Mouse (Mus musculus) adrenal gland, postnatal 14 days (tissue): ENCODE measurements around the gene Pbx3. TPM values are rescaled to one million over a fixed set of nuclear protein-coding genes. Genes with fewer than 3 reads are reported as not detected.

Experiments used
- DNase-seq: peaks from one replicate; pipeline ENCODE4 v3.0.0; 2021; ENCODE audit warnings: mixed read lengths
- total RNA-seq: library from RNA; stranded (reverse); gene quantifications from 2 replicates; pipeline ENCODE4 v1.2.3, GENCODE M21; 2021

Pbx3 gene
- total RNA-seq, 1 experiment from 2014 or later = 75.9 TPM

DNA sequence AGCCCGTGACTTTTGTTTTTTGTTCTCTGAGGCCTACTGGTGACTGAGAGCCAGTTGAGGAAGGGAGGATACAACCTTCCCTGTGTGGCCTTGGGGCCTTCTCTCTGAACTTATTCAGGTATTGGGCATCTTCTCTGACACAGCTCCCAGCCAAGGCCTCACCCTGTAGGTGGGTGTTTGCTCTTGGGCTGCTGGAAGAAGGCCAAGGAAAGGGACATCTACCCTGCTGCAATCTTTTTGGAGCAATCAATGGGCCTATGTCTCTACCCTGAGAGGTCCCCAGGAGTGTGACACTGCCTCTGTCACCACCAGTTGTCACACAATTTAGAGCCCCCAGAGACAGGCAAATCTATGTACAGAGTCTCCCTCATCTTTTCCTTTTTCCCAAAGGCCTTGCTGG is 226.5 kb downstream of the Pbx3 start:
- no peak for DNase-seq

- no peak for DNase-seq
Observed at GRCm38 (mm10) chr2:34139470-34140158, 233.3 kb downstream of the Pbx3 start.

- DNase-seq = no peak
Observed at GRCm38 (mm10) chr2:34135316-34135715, 237.6 kb downstream of the Pbx3 start.

DNA sequence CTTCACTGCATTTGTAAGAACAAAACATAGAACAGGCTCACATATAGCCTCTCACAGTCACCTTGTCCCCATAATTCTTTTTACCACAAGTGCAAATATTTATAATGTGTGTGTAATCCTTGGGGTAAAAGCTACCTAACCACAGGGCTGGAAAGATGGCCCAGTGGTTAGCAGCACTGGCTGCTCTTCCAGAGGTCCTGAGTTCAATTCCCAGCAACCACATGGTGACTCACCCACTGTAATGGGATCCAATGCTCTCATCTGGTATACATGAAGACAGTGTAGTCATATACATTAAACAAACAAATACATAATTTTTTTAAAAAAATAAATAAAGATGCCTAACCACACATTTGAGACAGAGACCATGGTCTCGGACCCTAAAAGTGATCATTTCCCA is 240.2 kb downstream of the Pbx3 start:
- DNase-seq = no peak

DNA sequence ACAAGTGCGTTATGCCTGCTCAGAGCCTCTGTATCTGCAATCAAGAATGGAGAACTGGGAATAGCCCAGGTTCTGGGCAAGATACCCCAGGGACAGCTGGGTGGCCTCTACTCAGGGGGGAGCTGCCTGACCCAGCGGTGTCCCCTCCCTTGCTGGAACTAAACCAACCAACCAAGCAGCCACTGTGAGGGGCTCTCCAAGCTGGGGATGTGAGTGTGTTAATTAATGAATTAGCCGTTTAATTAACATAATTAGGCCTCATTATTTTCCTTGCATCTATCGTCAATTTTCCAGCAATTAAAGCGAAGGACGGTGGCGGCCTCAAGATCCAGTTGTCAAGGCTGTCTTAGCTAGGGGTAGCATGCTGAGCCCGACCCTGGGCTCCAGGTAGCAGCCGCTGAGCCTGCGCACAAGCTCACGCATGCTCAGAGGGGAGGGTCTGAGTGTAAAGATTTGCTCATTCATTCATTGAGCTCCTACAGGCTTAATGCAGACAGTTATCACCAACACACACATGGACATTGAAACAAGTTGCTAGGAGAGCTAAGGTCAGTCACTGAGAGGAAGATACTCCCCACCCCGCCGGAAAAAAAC is 243.2 kb downstream of the Pbx3 start:
- DNase-seq = no peak

DNA sequence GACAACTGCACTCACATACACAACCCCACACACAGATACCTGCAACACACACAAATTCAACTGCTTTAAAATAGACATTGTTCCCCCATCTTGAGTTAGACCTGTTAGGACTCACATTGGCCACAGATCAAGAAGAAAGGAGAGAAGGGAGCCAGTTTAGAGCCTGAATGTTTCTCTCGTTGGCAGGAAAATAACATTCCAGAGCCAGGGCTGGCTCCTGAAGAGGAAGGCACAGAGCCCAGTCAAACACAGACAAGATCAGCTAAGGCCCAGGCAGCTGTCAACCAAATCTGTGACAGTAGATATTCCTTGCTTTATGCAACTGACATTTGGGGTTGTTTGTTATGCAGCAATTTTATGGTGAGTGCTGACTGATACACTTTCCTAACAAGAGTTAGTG is 245.1 kb downstream of the Pbx3 start:
- peak; percentile 36 for DNase-seq

GRCm38 (mm10) chr2:34123896-34124295 is 249.0 kb downstream of the Pbx3 start:
- DNase-seq = peak; percentile 12

Other genes starting within 250 kb of the Pbx3 start
- 72.1 and 77.9 TPM in 2 replicates for gene Mapkap1, start 33.6 kb upstream of the Pbx3 start, total RNA-seq